Mouse (Mus musculus) limb, embryonic 11.5 days (tissue): ENCODE results near the gene Rplp0. TPM values are rescaled to one million over a fixed set of nuclear protein-coding genes. Genes with fewer than 3 reads are reported as not detected.

ENCODE experiments used
- ATAC-seq: fragments of 200-750 bp; cut with Nextera tagmentation; 2 replicates; pipeline ENCODE4 v1.8.0; 2017; ENCODE audit warnings: low read depth; ENCODE audit not compliant: insufficient number of reproducible peaks, low FRiP score, low TSS enrichment
- DNase-seq: peaks from one replicate; pipeline ENCODE4 v3.0.0-alpha.2; 2015; ENCODE audit warnings: low spot score
- H3K27ac ChIP-seq: fragments of 300-500 bp; sonication (generic); replicated peaks from 2 replicates; pipeline ENCODE4 v1.5.1; 2014; ENCODE audit warnings: low read depth, mild to moderate bottlenecking, low read length
- H3K27me3 ChIP-seq: fragments of 300-500 bp; sonication (generic); 2 replicates; pipeline ENCODE4 v1.6.1; 2014; ENCODE audit warnings: mild to moderate bottlenecking, low read length, mixed read lengths; ENCODE audit not compliant: control insufficient read depth, insufficient read depth
- H3K36me3 ChIP-seq: fragments of 300-500 bp; sonication (generic); 2 replicates; pipeline ENCODE4 v1.6.1; 2014; ENCODE audit warnings: mild to moderate bottlenecking, low read length, moderate library complexity, mixed read lengths; ENCODE audit not compliant: control insufficient read depth, insufficient read depth
- H3K4me1 ChIP-seq: fragments of 300-500 bp; sonication (generic); 2 replicates; pipeline ENCODE4 v1.6.1; 2014; ENCODE audit warnings: low read length, mixed read lengths; ENCODE audit not compliant: control insufficient read depth, insufficient read depth
- H3K4me2 ChIP-seq: fragments of 300-500 bp; sonication (generic); 2 replicates; pipeline ENCODE4 v1.6.1; 2014; ENCODE audit warnings: low read depth, mild to moderate bottlenecking, moderate library complexity; ENCODE audit not compliant: severe bottlenecking
- H3K4me3 ChIP-seq: fragments of 300-500 bp; sonication (generic); 2 replicates; pipeline ENCODE4 v1.5.1; 2014; ENCODE audit warnings: low read depth, low read length
- H3K9ac ChIP-seq: fragments of 300-500 bp; sonication (generic); 2 replicates; pipeline ENCODE4 v1.6.1; 2014; ENCODE audit warnings: mild to moderate bottlenecking, low read length
- H3K9me3 ChIP-seq: fragments of 300-500 bp; sonication (generic); 2 replicates; pipeline ENCODE4 v1.6.1; 2016; ENCODE audit warnings: low read length; ENCODE audit not compliant: control insufficient read depth
- WGBS: fragments of 180-500 bp; shearing (Covaris S2); extraction: QIAGEN DNeasy Blood & Tissue Kit; methylation state at CpG from one replicate; pipeline ENCODE4 v1.1.7; 2014; 5-methylcytosine and 5-hydroxymethylcytosine counted together
- polyA plus RNA-seq: library from polyadenylated mRNA; unstranded; fragments of >200 nt; fragmentation: Nextera tagmentation; extraction: Ambion mirVana; gene quantifications from 2 replicates; pipeline ENCODE4 v1.2.1, GENCODE M21; 2014

Gene Rplp0
- polyA plus RNA-seq, 1 experiment from 2014 or later = 1,526 TPM

DNA sequence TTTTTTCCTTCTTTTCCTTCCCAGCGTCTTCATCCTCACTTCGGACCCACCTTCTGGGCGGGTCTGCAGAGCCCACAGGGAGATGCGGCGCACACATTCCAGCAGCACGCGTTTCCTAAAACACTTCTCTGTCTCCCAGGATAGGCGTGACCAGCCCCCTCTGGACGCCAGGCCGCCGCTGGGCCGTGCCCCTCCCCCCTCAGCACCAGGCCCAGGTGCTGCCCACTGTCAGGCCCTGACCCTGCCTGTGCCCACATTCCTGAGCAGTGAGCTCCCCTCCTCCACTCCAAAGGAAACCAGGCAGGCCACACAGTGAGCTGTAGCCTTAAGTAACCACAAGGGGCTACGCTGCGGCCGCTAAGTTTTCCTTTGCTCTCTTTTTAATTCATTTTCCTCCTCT, 35.3 kb upstream of the Rplp0 start:
- DNase-seq = peak; percentile 75
- WGBS = 6% methylated on average over 15 of the region's 15 CpGs
- ATAC-seq = peak; percentile 79
- Histone ChIP-seq H3K36me3 (no peaks in the 10 kb centered on the region), H3K27ac (peak overlapping the region; percentile 68), H3K4me3 (0 out of 2 replicates have a peak overlapping the region, but pooled peaks have one; percentile 14), H3K4me2 (peak overlapping the region; percentile 45; the same call in 1 of the 2 replicates), H3K4me1 (peaks cover 56% of the 10 kb centered on the region), H3K9me3 (no peaks in the 10 kb centered on the region), H3K27me3 (no peaks in the 10 kb centered on the region), H3K9ac (peak overlapping the region; percentile 40; the same call in 1 of the 2 replicates)

DNA sequence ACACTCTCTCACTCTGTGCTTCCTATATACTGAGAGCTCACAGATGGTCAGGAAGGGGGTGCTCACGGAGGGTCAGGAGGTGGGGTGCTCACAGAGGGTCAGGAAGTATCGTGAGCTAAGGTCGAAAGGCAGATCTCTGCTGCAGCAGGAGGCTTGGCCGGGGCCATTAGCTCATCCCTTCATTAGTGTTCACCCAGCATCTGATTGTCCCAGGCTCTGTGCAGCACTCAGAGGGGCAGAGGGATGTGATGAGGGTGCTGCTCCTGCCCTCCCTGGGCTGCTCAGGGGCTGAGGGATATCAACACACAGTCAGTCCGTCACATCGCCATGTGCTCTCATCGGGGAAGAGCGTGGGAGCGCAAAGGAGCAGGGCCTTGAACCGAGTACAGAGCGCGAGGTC, 34.8 kb upstream of the Rplp0 start:
- peaks cover 61% of the 10 kb centered on the region for H3K4me1 ChIP-seq
- no peaks in the 10 kb centered on the region for H3K9me3 ChIP-seq
- H3K27me3 ChIP-seq = no peaks in the 10 kb centered on the region
- WGBS = 42% methylated on average over 12 of the region's 12 CpGs
- H3K9ac ChIP-seq = no peak overlapping the region; the same call in 1 of the 2 replicates
- no peaks in the 10 kb centered on the region for H3K36me3 ChIP-seq
- DNase-seq (no peak), ATAC-seq (peak; percentile 35; the same call in 1 of the 2 replicates)
- H3K27ac ChIP-seq = peak overlapping the region; percentile 68
- H3K4me2 ChIP-seq = peak overlapping the region; percentile 45; the same call in 1 of the 2 replicates
- H3K4me3 ChIP-seq = no peak overlapping the region

DNA sequence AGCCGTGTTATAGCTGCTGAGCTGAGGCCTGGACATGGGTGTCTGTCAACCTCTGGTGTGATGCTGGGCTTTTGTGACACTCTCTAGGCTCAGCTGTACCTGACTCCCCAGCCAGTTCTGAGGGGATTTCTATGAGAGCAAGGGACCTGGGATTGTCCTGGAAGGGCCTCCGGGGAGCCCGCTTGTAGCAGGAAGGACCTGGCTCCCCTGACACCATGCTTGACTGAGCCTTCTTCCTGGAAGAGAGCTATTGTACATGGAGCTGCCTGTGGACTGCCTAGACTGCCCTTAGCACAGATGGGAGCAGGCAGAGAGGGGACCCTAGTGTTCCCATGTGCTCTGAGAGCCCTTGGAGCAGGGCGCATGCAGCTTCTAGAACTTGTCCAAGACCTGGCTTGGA, 33.9 kb upstream of the Rplp0 start:
- Histone ChIP-seq H3K27me3 (no peaks in the 10 kb centered on the region), H3K9me3 (no peaks in the 10 kb centered on the region), H3K27ac (no peak overlapping the region), H3K4me2 (no peak overlapping the region), H3K4me1 (peaks cover 64% of the 10 kb centered on the region), H3K9ac (no peak overlapping the region), H3K36me3 (no peaks in the 10 kb centered on the region), H3K4me3 (no peak overlapping the region)
- 84% methylated on average over 4 of the region's 4 CpGs for WGBS
- ATAC-seq = no peak
- no peak for DNase-seq

GRCm38 (mm10) chr5:115525943-115526342, 33.3 kb upstream of the Rplp0 start:
- no peaks in the 10 kb centered on the region for H3K9me3 ChIP-seq
- H3K4me2 ChIP-seq = no peak overlapping the region
- H3K27me3 ChIP-seq = no peaks in the 10 kb centered on the region
- WGBS = 83% methylated on average over 9 of the region's 9 CpGs
- H3K4me1 ChIP-seq = peaks cover 62% of the 10 kb centered on the region
- no peak overlapping the region for H3K4me3 ChIP-seq
- peak overlapping the region; percentile 42; the same call in 1 of the 2 replicates for H3K27ac ChIP-seq
- ATAC-seq = no peak
- no peaks in the 10 kb centered on the region for H3K36me3 ChIP-seq
- H3K9ac ChIP-seq = no peak overlapping the region; the same call in 1 of the 2 replicates
- no peak for DNase-seq

DNA sequence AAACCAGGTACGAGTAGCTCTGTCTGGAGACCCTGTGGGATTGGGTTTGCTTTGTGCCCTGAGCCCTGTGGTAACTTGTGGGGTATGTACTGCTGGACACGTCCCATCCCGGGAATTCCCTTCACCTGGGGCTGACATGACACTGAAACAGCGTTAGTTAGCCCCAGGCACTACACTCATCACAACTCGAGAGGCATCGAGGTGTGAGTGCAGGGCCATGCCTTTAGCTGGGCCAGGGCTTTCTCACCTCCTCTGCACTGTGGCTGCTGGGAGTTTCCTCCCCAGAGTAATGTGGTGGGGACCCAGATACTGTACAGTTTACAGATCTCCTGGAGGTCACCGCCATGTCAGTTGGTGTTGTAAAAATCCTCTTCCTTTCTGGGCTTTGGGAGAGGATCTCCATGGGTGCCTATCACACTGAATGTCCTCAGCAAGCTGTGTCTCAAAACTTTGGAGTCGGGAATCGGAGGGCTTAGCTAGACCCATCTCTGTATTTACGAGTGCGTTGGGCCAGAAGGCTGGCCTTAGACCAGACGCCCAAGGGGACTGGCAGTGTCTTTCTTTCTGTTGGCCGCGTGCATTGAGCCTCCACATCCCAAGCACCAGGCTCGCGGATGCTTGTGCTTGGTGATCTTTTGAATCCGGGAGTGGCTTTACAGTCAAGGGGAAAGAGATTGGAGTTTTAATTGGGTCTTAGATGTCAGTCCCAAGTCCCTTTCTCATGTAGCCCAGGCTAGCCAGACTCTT, 32.6 kb upstream of the Rplp0 start:
- no peak for DNase-seq
- peak overlapping the region; percentile 42; the same call in 1 of the 2 replicates for H3K27ac ChIP-seq

GRCm38 (mm10) chr5:115528128-115528527, 31.1 kb upstream of the Rplp0 start:
- no peaks in the 10 kb centered on the region for H3K36me3 ChIP-seq
- H3K4me2 ChIP-seq = no peak overlapping the region
- H3K4me3 ChIP-seq = no peak overlapping the region
- H3K27ac ChIP-seq = no peak overlapping the region
- no peak for DNase-seq
- H3K4me1 ChIP-seq = peaks cover 64% of the 10 kb centered on the region
- 89% methylated on average over 5 of the region's 5 CpGs for WGBS
- H3K9ac ChIP-seq = no peak overlapping the region
- ATAC-seq = no peak
- H3K27me3 ChIP-seq = no peaks in the 10 kb centered on the region
- no peaks in the 10 kb centered on the region for H3K9me3 ChIP-seq

More for the DNA sequence above, 32.6 kb upstream of the Rplp0 start:
- no peaks in the 10 kb centered on the region for H3K27me3 ChIP-seq
- no peaks in the 10 kb centered on the region for H3K36me3 ChIP-seq
- H3K9me3 ChIP-seq = no peaks in the 10 kb centered on the region
- WGBS = 88% methylated on average over 17 of the region's 17 CpGs
- H3K4me2 ChIP-seq = no peak overlapping the region
- peaks cover 67% of the 10 kb centered on the region for H3K4me1 ChIP-seq
- no peak overlapping the region for H3K4me3 ChIP-seq
- no peak overlapping the region; the same call in 1 of the 2 replicates for H3K9ac ChIP-seq
- no peak for ATAC-seq

- ATAC-seq (no peak), DNase-seq (no peak)
- Histone ChIP-seq H3K36me3 (no peaks in the 10 kb centered on the region), H3K27ac (no peak overlapping the region), H3K9me3 (no peaks in the 10 kb centered on the region), H3K4me1 (peaks cover 64% of the 10 kb centered on the region), H3K27me3 (no peaks in the 10 kb centered on the region), H3K4me3 (no peak overlapping the region), H3K9ac (no peak overlapping the region), H3K4me2 (no peak overlapping the region)
- WGBS = 68% methylated on average over 8 of the region's 8 CpGs
These were observed 29.9 kb upstream of the Rplp0 start for GRCm38 (mm10) chr5:115529364-115529741.

DNA sequence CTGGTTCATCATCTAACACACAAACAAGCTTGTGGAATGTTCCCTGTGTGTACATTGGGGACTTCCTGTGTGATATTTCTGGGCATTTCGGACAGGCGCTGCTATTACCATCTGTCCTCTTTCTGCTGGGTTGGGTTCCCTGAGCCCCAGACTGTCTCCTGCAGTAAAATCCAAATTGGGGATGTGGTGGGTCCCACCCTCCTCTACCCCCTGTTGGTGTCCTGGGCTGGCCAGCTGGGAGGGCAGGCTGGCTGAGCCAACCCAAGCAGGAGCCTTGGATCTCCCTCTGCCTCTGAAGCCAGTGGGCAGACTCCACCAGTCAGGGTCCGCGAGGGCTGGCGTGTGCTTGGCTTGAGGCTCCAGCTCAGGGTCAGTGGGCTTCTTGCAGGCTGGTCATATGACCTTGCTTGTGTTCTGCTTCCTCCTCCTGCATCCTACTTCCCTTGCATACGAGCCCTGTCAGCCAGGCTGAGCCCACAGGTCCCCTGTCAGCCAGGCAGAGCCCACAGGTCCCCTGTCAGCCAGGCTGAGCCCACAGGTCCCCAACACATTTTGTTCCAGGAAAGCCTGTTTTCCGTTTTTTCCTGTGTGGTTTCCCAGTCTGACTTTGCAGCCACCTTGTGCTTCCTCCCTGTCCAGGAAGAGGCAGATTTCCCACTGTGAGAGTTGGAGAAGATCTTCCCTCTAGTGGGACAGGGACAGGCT, 29.4 kb upstream of the Rplp0 start:
- ATAC-seq = no peak
- Histone ChIP-seq H3K4me3 (no peak overlapping the region), H3K27ac (peak overlapping the region; percentile 65), H3K4me1 (peaks cover 64% of the 10 kb centered on the region), H3K36me3 (no peaks in the 10 kb centered on the region), H3K27me3 (no peaks in the 10 kb centered on the region), H3K9ac (no peak overlapping the region), H3K4me2 (no peak overlapping the region), H3K9me3 (no peaks in the 10 kb centered on the region)
- no peak for DNase-seq
- 70% methylated on average over 7 of the region's 7 CpGs for WGBS
